Mouse (Mus musculus): ENCODE results near the gene Idnk. TPM values are rescaled to one million over a fixed set of nuclear protein-coding genes. Genes with fewer than 3 reads are reported as not detected.
A peak's percentile ranks its signal among the peaks of the same experiment; 100 is the strongest.

The Idnk gene
- total and polyA plus RNA-seq, 3 experiments = 25.5 to 45.0 (median 32.0) TPM

- TF ChIP-seq BHLHE40 (IDR thresholded peaks at IDR 0.05; ENCODE audit: low read depth, low read length) = 0 out of 2 replicates have a peak, but pooled peaks have one; percentile 9
- peak; percentile 47 for TF ChIP-seq ZNF384 (IDR thresholded peaks at IDR 0.05; ENCODE audit: low read depth, low read length)
- TF ChIP-seq ETS1 (conservative IDR thresholded peaks at IDR 0.05; ENCODE audit: low read depth, low read length) = no peak
- dilution Hi-C loops (cut with MboI; ENCODE audit: extremely low pct_ligation_motif_present, extremely low pct_unique_long_range_greater_than_20kb, low sequenced_read_pairs) = no loop called here
- in situ Hi-C loops (cut with MboI; ENCODE audit: low pct_ligation_motif_present, low pct_unique_long_range_greater_than_20kb, low sequenced_read_pairs) = no loop called here
- Histone ChIP-seq H3K27me3 (replicated peaks) (no peaks in the 10 kb centered on the region), H3K4me1 (ENCODE audit: control insufficient read depth in 1 of 2, insufficient read depth in 2 of 2) (peaks cover 0 to 11% of the 10 kb centered on the region in 2 experiments; a peak in 3 of 4 replicates), H3K79me2 (replicated peaks; ENCODE audit: control insufficient read depth, extremely low read depth, insufficient read depth, poor library complexity, severe bottlenecking) (peaks cover 18% of the 10 kb centered on the region), H3K36me3 (replicated peaks in 1 of 2; ENCODE audit: control insufficient read depth in 1 of 2, insufficient read depth in 1 of 2, low read length in 1 of 2) (peaks cover 0 to 9% of the 10 kb centered on the region in 2 experiments), H3K4me3 (replicated peaks in 1 of 3; ENCODE audit: low read depth in 2 of 3, low read length in 2 of 3, poor library complexity in 1 of 3) (no peak overlapping the region), H3K9ac (ENCODE audit: insufficient read depth, low read depth) (no peak overlapping the region), H3K9me3 (replicated peaks; ENCODE audit: low read length) (no peaks in the 10 kb centered on the region), H3K4me2 (ENCODE audit: insufficient read depth, low read depth, poor library complexity, severe bottlenecking) (no peak overlapping the region), H3K27ac (ENCODE audit: insufficient read depth, low read depth) (no peak overlapping the region)
- DNase-seq (ENCODE audit: extremely low read depth) = no peak
Measured at GRCm38 (mm10) chr13:58122786-58123297, 34.6 kb upstream of the Idnk start.

DNA sequence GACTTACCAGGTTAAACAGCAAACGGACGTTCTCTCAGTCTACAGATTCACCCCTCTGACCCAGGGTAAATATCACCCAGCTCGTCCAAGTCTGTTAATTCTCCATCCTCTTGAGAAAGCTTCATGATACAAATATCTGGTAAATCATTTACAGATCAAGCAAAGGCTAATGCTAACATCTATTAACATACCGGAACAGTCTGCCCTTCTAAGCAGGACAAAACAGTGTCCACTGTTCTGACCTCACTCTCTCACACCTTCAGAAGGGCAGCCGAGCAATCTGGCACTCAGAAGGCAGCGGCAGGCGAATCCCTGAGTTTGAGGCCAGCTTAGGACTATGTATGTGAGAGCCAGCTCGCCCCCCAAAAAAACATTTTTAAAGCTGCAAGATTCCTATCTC, 34.1 kb upstream of the Idnk start:
- TF ChIP-seq CHD2 (IDR thresholded peaks at IDR 0.05; ENCODE audit: low read length) (no peak), MAX (IDR thresholded peaks at IDR 0.05; ENCODE audit: low read length) (no peak), TBP (conservative IDR thresholded peaks at IDR 0.05; ENCODE audit: low read depth, low read length) (no peak), TCF12 (IDR thresholded peaks at IDR 0.05; ENCODE audit: low read depth, low read length) (no peak), RCOR1 (conservative IDR thresholded peaks at IDR 0.05; ENCODE audit: low read depth, low read length) (no peak), JUND (conservative IDR thresholded peaks at IDR 0.05; ENCODE audit: low read depth, low read length) (no peak), ZC3H11A (IDR thresholded peaks at IDR 0.05; ENCODE audit: low read depth, low read length) (no peak), IRF4 (IDR thresholded peaks at IDR 0.05; ENCODE audit: low read depth, low read length) (no peak), SMC3 (IDR thresholded peaks at IDR 0.05; ENCODE audit: low read depth, low read length) (no peak)
- Histone ChIP-seq H3K9me3 (replicated peaks; ENCODE audit: low read length) (no peaks in the 10 kb centered on the region), H3K27me3 (replicated peaks) (no peaks in the 10 kb centered on the region), H3K4me1 (ENCODE audit: control insufficient read depth in 1 of 2, insufficient read depth in 2 of 2) (peaks cover 0 to 11% of the 10 kb centered on the region in 2 experiments; a peak in 3 of 4 replicates), H3K79me2 (replicated peaks; ENCODE audit: control insufficient read depth, extremely low read depth, insufficient read depth, poor library complexity, severe bottlenecking) (peaks cover 22% of the 10 kb centered on the region), H3K4me2 (ENCODE audit: insufficient read depth, low read depth, poor library complexity, severe bottlenecking) (no peak overlapping the region), H3K4me3 (replicated peaks in 1 of 3; ENCODE audit: low read depth in 2 of 3, low read length in 2 of 3, poor library complexity in 1 of 3) (no peak overlapping the region), H3K36me3 (replicated peaks in 1 of 2; ENCODE audit: control insufficient read depth in 1 of 2, insufficient read depth in 1 of 2, low read length in 1 of 2) (peaks cover 0 to 9% of the 10 kb centered on the region in 2 experiments), H3K9ac (ENCODE audit: insufficient read depth, low read depth) (no peak overlapping the region), H3K27ac (ENCODE audit: insufficient read depth, low read depth) (no peak overlapping the region)
- DNase-seq (ENCODE audit: extremely low read depth) = no peak
- dilution Hi-C loops (cut with MboI; ENCODE audit: extremely low pct_ligation_motif_present, extremely low pct_unique_long_range_greater_than_20kb, low sequenced_read_pairs) = no loop called here
- in situ Hi-C loops (cut with MboI; ENCODE audit: low pct_ligation_motif_present, low pct_unique_long_range_greater_than_20kb, low sequenced_read_pairs) = no loop called here

DNA sequence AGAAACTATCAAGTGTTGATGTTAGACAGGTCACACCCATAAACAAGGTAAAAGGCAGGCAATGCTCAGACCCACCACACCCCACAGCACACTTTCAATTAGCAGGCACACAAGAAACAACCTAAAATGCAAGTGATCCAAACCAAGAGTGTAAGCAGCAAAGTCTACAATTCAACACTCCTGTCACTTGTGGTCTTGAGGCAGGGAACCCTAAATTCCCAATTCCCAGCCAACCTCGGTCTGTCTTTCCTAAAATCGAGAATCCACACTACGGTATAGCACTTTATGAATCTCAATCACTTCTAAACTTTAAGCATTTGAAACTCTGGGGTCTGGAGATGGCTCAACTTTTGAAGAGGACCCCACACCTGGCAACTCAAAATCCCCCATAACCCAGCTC, 33.2 kb upstream of the Idnk start:
- H3K36me3 ChIP-seq (replicated peaks in 1 of 2; ENCODE audit: control insufficient read depth in 1 of 2, insufficient read depth in 1 of 2, low read length in 1 of 2) = peaks cover 0 to 9% of the 10 kb centered on the region in 2 experiments
- dilution Hi-C loops (cut with MboI; ENCODE audit: extremely low pct_ligation_motif_present, extremely low pct_unique_long_range_greater_than_20kb, low sequenced_read_pairs) (no loop called here), in situ Hi-C loops (cut with MboI; ENCODE audit: low pct_ligation_motif_present, low pct_unique_long_range_greater_than_20kb, low sequenced_read_pairs) (no loop called here)
- H3K27me3 ChIP-seq (replicated peaks) = no peaks in the 10 kb centered on the region
- no peak overlapping the region for H3K4me3 ChIP-seq (replicated peaks in 1 of 3; ENCODE audit: low read depth in 2 of 3, low read length in 2 of 3, poor library complexity in 1 of 3)
- DNase-seq (ENCODE audit: extremely low read depth) = no peak
- TF ChIP-seq ZMIZ1 (IDR thresholded peaks at IDR 0.05; ENCODE audit: low read depth, low read length) = peak; percentile 52; the same call in 1 of the 2 replicates
- TF ChIP-seq SIN3A (IDR thresholded peaks at IDR 0.05; ENCODE audit: low read length) = no peak
- H3K4me2 ChIP-seq (ENCODE audit: insufficient read depth, low read depth, poor library complexity, severe bottlenecking) = no peak overlapping the region
- H3K4me1 ChIP-seq (ENCODE audit: control insufficient read depth in 1 of 2, insufficient read depth in 2 of 2) = peaks cover 0 to 11% of the 10 kb centered on the region in 2 experiments; a peak in 3 of 4 replicates
- no peak overlapping the region for H3K27ac ChIP-seq (ENCODE audit: insufficient read depth, low read depth)
- peaks cover 22% of the 10 kb centered on the region for H3K79me2 ChIP-seq (replicated peaks; ENCODE audit: control insufficient read depth, extremely low read depth, insufficient read depth, poor library complexity, severe bottlenecking)
- H3K9ac ChIP-seq (ENCODE audit: insufficient read depth, low read depth) = no peak overlapping the region
- H3K9me3 ChIP-seq (replicated peaks; ENCODE audit: low read length) = no peaks in the 10 kb centered on the region

Data from CH12.LX (cell line).